Mouse (Mus musculus): Measurements from ENCODE around the gene 2410131K14Rik. TPM values are rescaled to one million over a fixed set of nuclear protein-coding genes. Genes with fewer than 3 reads are reported as not detected.

The 2410131K14Rik gene
- total and polyA plus RNA-seq, 3 experiments: 8.3 to 10.7 (median 9.5) TPM

DNA sequence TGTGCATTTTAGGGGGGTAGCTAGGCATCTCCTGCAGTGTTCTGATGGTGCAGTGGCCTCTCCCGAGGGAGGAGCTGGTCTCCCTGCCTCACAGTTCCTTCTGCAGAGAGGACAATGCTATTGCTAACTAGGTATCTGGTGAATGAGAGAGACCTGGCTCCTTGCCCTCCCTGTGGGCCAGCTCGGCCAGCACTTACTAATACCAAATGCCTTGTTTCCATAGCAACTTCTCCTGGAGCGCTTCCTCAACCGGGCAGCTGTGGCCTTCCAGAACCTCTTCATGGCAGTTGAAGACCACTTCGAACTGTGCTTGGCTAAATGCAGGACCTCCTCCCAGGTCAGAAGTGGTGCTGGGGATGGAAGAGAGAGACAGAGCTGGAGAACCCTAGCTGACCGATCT, 14.1 kb downstream of the 2410131K14Rik start:
- no peaks in the 10 kb centered on the region; the same call in 1 of the 2 replicates for H3K79me2 ChIP-seq (replicated peaks; ENCODE audit: control insufficient read depth, insufficient read depth, low read length)
- H3K4me1 ChIP-seq (ENCODE audit: control insufficient read depth, insufficient read depth, low read length): peaks cover 3% of the 10 kb centered on the region
- TF ChIP-seq EP300 (IDR thresholded peaks at IDR 0.05; ENCODE audit: insufficient read depth, low read depth, low read length): no peak
- no peak for TF ChIP-seq POLR2A (IDR thresholded peaks at IDR 0.05; ENCODE audit: insufficient read depth, low read depth, low read length)
- TF ChIP-seq CTCF (IDR thresholded peaks at IDR 0.05): no peak
- WGBS: 56% methylated on average over 6 of the region's 6 CpGs
- no peaks in the 10 kb centered on the region for H3K36me3 ChIP-seq (ENCODE audit: control insufficient read depth, insufficient read depth, low read length)
- H3K27me3 ChIP-seq (ENCODE audit: control insufficient read depth, insufficient read depth, low read length): no peaks in the 10 kb centered on the region
- intact Hi-C loops (cut with DNase I): no loop called here
- no peak overlapping the region for H3K27ac ChIP-seq
- no peak overlapping the region for H3K4me3 ChIP-seq
- no peak for DNase-seq
- H3K9ac ChIP-seq (ENCODE audit: low read depth, low read length): no peak overlapping the region

DNA sequence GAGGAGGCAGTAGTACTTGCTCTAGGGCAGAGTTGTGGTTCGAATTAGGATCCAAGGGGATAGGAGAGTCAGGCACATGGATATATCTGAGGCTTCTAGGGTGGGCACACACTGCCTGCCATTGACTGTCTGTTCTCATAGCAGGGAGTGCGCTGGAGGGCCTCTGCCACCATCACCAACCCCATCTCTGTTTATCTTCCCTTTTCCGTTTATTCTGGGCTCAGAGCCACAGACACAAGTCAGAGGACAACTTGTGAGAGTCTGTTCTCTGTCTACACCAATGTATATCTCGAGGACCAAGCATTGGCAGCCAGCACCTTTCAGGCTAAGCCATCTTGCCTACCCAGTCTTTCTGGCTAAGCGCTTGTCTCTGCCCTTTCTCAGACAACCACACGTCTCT, 14.6 kb downstream of the 2410131K14Rik start:
- Histone ChIP-seq H3K36me3 (ENCODE audit: control insufficient read depth, insufficient read depth, low read length) (no peaks in the 10 kb centered on the region), H3K27ac (no peak overlapping the region), H3K4me1 (ENCODE audit: control insufficient read depth, insufficient read depth, low read length) (peaks cover 3% of the 10 kb centered on the region), H3K9ac (ENCODE audit: low read depth, low read length) (no peak overlapping the region), H3K79me2 (replicated peaks; ENCODE audit: control insufficient read depth, insufficient read depth, low read length) (no peaks in the 10 kb centered on the region), H3K27me3 (ENCODE audit: control insufficient read depth, insufficient read depth, low read length) (no peaks in the 10 kb centered on the region), H3K4me3 (no peak overlapping the region)
- intact Hi-C loops (cut with DNase I): no loop called here
- 56% methylated on average over 6 of the region's 6 CpGs for WGBS
- no peak for DNase-seq
- TF ChIP-seq POLR2A (IDR thresholded peaks at IDR 0.05; ENCODE audit: insufficient read depth, low read depth, low read length) (no peak), CTCF (IDR thresholded peaks at IDR 0.05) (no peak), EP300 (IDR thresholded peaks at IDR 0.05; ENCODE audit: insufficient read depth, low read depth, low read length) (no peak)

DNA sequence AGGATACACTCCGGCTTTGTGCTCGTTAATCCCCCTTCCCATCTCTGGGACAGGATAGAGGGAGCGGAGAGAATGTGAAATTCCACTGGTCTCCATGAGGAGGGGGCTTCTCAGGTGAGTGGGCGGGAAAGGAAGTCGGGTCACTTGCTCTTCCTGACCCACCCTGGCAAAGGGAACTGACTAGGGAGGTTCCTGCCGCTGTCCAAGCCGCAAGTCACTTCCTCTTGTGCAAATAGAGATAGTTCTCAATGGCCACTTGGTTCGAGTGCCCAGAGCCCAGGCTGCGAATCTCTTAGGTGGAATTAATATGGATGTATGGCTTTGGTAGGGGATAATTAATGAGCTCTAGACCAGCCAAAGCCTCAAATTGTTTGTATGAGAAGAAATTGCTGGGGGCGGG, 15.0 kb downstream of the 2410131K14Rik start:
- H3K27ac ChIP-seq: no peak overlapping the region
- H3K79me2 ChIP-seq (replicated peaks; ENCODE audit: control insufficient read depth, insufficient read depth, low read length): no peaks in the 10 kb centered on the region
- no peaks in the 10 kb centered on the region for H3K36me3 ChIP-seq (ENCODE audit: control insufficient read depth, insufficient read depth, low read length)
- no peak overlapping the region for H3K4me3 ChIP-seq
- H3K4me1 ChIP-seq (ENCODE audit: control insufficient read depth, insufficient read depth, low read length): peaks cover 3% of the 10 kb centered on the region
- intact Hi-C loops (cut with DNase I): no loop called here
- H3K9ac ChIP-seq (ENCODE audit: low read depth, low read length): no peak overlapping the region
- no peaks in the 10 kb centered on the region for H3K27me3 ChIP-seq (ENCODE audit: control insufficient read depth, insufficient read depth, low read length)
- no peak for TF ChIP-seq CTCF (IDR thresholded peaks at IDR 0.05)
- no peak for TF ChIP-seq EP300 (IDR thresholded peaks at IDR 0.05; ENCODE audit: insufficient read depth, low read depth, low read length)
- 59% methylated on average over 10 of the region's 10 CpGs for WGBS
- DNase-seq: no peak

- no peaks in the 10 kb centered on the region for H3K36me3 ChIP-seq (ENCODE audit: control insufficient read depth, insufficient read depth, low read length)
Observed at GRCm38 (mm10) chr5:118260642-118261041, 15.6 kb downstream of the 2410131K14Rik start.

DNA sequence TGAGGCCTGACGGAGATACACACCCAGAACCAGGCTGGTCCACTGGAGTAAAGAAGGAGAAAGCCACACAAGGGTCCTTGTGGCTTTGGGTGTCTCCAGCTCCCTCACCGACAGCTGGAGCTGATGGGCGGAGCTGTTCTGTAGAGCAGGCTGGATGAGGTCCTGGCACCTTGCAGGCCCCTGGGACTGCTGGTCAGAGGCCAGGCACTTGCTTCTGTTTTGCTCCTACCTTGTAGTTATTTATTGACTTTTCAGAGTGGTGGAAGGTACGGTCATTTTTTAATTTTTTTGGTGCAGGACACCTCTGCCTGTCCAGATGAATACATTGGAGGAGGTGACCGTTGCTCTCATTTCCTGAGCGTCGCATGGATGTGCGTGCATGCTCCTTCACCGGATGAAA, 16.2 kb downstream of the 2410131K14Rik start:
- TF ChIP-seq CTCF (IDR thresholded peaks at IDR 0.05) (no peak), POLR2A (IDR thresholded peaks at IDR 0.05; ENCODE audit: insufficient read depth, low read depth, low read length) (no peak), EP300 (IDR thresholded peaks at IDR 0.05; ENCODE audit: insufficient read depth, low read depth, low read length) (no peak)
- no peak overlapping the region for H3K27ac ChIP-seq
- no peak overlapping the region for H3K9ac ChIP-seq (ENCODE audit: low read depth, low read length)
- H3K4me3 ChIP-seq: no peak overlapping the region
- intact Hi-C loops (cut with DNase I): no loop called here
- no peaks in the 10 kb centered on the region for H3K36me3 ChIP-seq (ENCODE audit: control insufficient read depth, insufficient read depth, low read length)
- no peaks in the 10 kb centered on the region for H3K27me3 ChIP-seq (ENCODE audit: control insufficient read depth, insufficient read depth, low read length)
- H3K79me2 ChIP-seq (replicated peaks; ENCODE audit: control insufficient read depth, insufficient read depth, low read length): no peaks in the 10 kb centered on the region
- no peak for DNase-seq
- peaks cover 3% of the 10 kb centered on the region for H3K4me1 ChIP-seq (ENCODE audit: control insufficient read depth, insufficient read depth, low read length)
- WGBS: 90% methylated on average over 9 of the region's 9 CpGs

More at GRCm38 (mm10) chr5:118260642-118261041, 15.6 kb downstream of the 2410131K14Rik start:
- no peak overlapping the region for H3K4me3 ChIP-seq
- no peak for DNase-seq
- intact Hi-C loops (cut with DNase I): no loop called here
- H3K4me1 ChIP-seq (ENCODE audit: control insufficient read depth, insufficient read depth, low read length): peaks cover 3% of the 10 kb centered on the region
- no peak overlapping the region for H3K9ac ChIP-seq (ENCODE audit: low read depth, low read length)
- no peaks in the 10 kb centered on the region for H3K27me3 ChIP-seq (ENCODE audit: control insufficient read depth, insufficient read depth, low read length)
- 94% methylated on average over 11 of the region's 11 CpGs for WGBS
- H3K27ac ChIP-seq: no peak overlapping the region
- TF ChIP-seq CTCF (IDR thresholded peaks at IDR 0.05) (no peak), POLR2A (IDR thresholded peaks at IDR 0.05; ENCODE audit: insufficient read depth, low read depth, low read length) (no peak), EP300 (IDR thresholded peaks at IDR 0.05; ENCODE audit: insufficient read depth, low read depth, low read length) (no peak)
- no peaks in the 10 kb centered on the region for H3K79me2 ChIP-seq (replicated peaks; ENCODE audit: control insufficient read depth, insufficient read depth, low read length)

DNA sequence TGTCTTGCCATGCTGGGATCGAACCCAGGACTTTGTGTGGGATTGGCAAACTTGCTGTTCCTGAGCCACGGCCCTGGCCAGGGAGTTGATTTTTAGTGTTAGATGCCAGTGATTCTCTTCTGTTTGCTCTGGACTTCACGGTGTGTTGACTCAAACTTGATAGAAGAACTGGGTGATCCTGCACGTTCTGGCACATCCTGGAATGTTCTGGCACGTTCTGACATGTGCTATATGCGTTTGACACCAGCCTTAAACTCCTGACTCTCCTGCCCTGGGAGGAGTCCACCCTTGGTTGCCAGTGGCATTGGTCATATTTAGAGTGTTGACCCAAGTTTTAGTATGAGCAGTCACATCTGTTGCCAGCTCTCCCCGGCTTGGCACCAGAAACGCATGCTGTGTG, 17.4 kb downstream of the 2410131K14Rik start:
- H3K9ac ChIP-seq (ENCODE audit: low read depth, low read length): no peak overlapping the region
- H3K4me3 ChIP-seq: no peak overlapping the region
- no peaks in the 10 kb centered on the region for H3K36me3 ChIP-seq (ENCODE audit: control insufficient read depth, insufficient read depth, low read length)
- peaks cover 3% of the 10 kb centered on the region for H3K4me1 ChIP-seq (ENCODE audit: control insufficient read depth, insufficient read depth, low read length)
- DNase-seq: no peak
- intact Hi-C loops (cut with DNase I): no loop called here
- no peaks in the 10 kb centered on the region for H3K79me2 ChIP-seq (replicated peaks; ENCODE audit: control insufficient read depth, insufficient read depth, low read length)
- 84% methylated on average over 8 of the region's 8 CpGs for WGBS
- no peak overlapping the region for H3K27ac ChIP-seq
- no peak for TF ChIP-seq CTCF (IDR thresholded peaks at IDR 0.05)
- TF ChIP-seq EP300 (IDR thresholded peaks at IDR 0.05; ENCODE audit: insufficient read depth, low read depth, low read length): no peak
- no peak for TF ChIP-seq POLR2A (IDR thresholded peaks at IDR 0.05; ENCODE audit: insufficient read depth, low read depth, low read length)
- H3K27me3 ChIP-seq (ENCODE audit: control insufficient read depth, insufficient read depth, low read length): no peaks in the 10 kb centered on the region
